Mouse (Mus musculus): ENCODE results near the gene Ppp2r5d.
A peak's percentile ranks its signal among the peaks of the same experiment; 100 is the strongest.

Ppp2r5d gene

GRCm38 (mm10) chr17:46681466-46682118 is 23.3 kb downstream of the Ppp2r5d start:
- peak; percentile 23 for DNase-seq (ENCODE audit: low read depth, low spot score)

- DNase-seq (ENCODE audit: low read depth, low spot score) = peak; percentile 99
Observed at GRCm38 (mm10) chr17:46680760-46681373, 24.0 kb downstream of the Ppp2r5d start, which contains the start of gene Klhdc3. Gene Klhdc3, minus strand, starts transcription at chr17:46680914.

GRCm38 (mm10) chr17:46679843-46680759 is 24.8 kb downstream of the Ppp2r5d start:
- peak; percentile 66 for DNase-seq (ENCODE audit: low read depth, low spot score)

- no peak for DNase-seq (ENCODE audit: low read depth, low spot score)
Observed at GRCm38 (mm10) chr17:46678911-46679310, 26.0 kb downstream of the Ppp2r5d start.

- DNase-seq (ENCODE audit: low read depth, low spot score) = no peak
Observed at GRCm38 (mm10) chr17:46678416-46678815, 26.5 kb downstream of the Ppp2r5d start, which contains the start of gene Mea1. Gene Mea1, plus strand, starts transcription at chr17:46678793.

- no peak for DNase-seq (ENCODE audit: low read depth, low spot score)
Observed at GRCm38 (mm10) chr17:46674530-46675283, 30.2 kb downstream of the Ppp2r5d start.

- peak; percentile 98 for DNase-seq (ENCODE audit: low read depth, low spot score)
Observed at GRCm38 (mm10) chr17:46673850-46674529, 30.9 kb downstream of the Ppp2r5d start, which contains the start of gene Rrp36. Gene Rrp36, minus strand, starts transcription at chr17:46674352.

- no peak for DNase-seq (ENCODE audit: low read depth, low spot score)
Observed at GRCm38 (mm10) chr17:46669911-46670310, 35.0 kb downstream of the Ppp2r5d start.

- no peak for DNase-seq (ENCODE audit: low read depth, low spot score)
Observed at GRCm38 (mm10) chr17:46667712-46668111, 37.2 kb downstream of the Ppp2r5d start.

- no peak for DNase-seq (ENCODE audit: low read depth, low spot score)
Observed at GRCm38 (mm10) chr17:46662730-46663129, 42.2 kb downstream of the Ppp2r5d start.

- no peak for DNase-seq (ENCODE audit: low read depth, low spot score)
Observed at GRCm38 (mm10) chr17:46661981-46662380, 42.9 kb downstream of the Ppp2r5d start.

GRCm38 (mm10) chr17:46661351-46661750 is 43.6 kb downstream of the Ppp2r5d start:
- no peak for DNase-seq (ENCODE audit: low read depth, low spot score)

- DNase-seq (ENCODE audit: low read depth, low spot score) = no peak
Observed at GRCm38 (mm10) chr17:46656054-46656453, 48.9 kb downstream of the Ppp2r5d start.

- no peak for DNase-seq (ENCODE audit: low read depth, low spot score)
Observed at GRCm38 (mm10) chr17:46651755-46652547, 53.0 kb downstream of the Ppp2r5d start.

- peak; percentile 33 for DNase-seq (ENCODE audit: low read depth, low spot score)
Observed at GRCm38 (mm10) chr17:46651292-46651691, 53.6 kb downstream of the Ppp2r5d start.

GRCm38 (mm10) chr17:46650232-46651031 is 54.5 kb downstream of the Ppp2r5d start, which contains the start of gene Cul7:
Gene Cul7, plus strand, starts transcription at chr17:46650337.
- peak; percentile 90 for DNase-seq (ENCODE audit: low read depth, low spot score)

GRCm38 (mm10) chr17:46649811-46650210 is 55.1 kb downstream of the Ppp2r5d start:
- peak; percentile 41 for DNase-seq (ENCODE audit: low read depth, low spot score)

GRCm38 (mm10) chr17:46648436-46648835 is 56.5 kb downstream of the Ppp2r5d start:
- no peak for DNase-seq (ENCODE audit: low read depth, low spot score)

- DNase-seq (ENCODE audit: low read depth, low spot score) = no peak
Observed at GRCm38 (mm10) chr17:46647279-46647678, 57.6 kb downstream of the Ppp2r5d start.
